Mouse (Mus musculus): ENCODE results near the gene Fam210b. TPM values are rescaled to one million over a fixed set of nuclear protein-coding genes. Genes with fewer than 3 reads are reported as not detected.
A peak's percentile ranks its signal among the peaks of the same experiment; 100 is the strongest.

The Fam210b gene
- polyA plus RNA-seq, 1 experiment from 2014 or later: 25.8 TPM

DNA sequence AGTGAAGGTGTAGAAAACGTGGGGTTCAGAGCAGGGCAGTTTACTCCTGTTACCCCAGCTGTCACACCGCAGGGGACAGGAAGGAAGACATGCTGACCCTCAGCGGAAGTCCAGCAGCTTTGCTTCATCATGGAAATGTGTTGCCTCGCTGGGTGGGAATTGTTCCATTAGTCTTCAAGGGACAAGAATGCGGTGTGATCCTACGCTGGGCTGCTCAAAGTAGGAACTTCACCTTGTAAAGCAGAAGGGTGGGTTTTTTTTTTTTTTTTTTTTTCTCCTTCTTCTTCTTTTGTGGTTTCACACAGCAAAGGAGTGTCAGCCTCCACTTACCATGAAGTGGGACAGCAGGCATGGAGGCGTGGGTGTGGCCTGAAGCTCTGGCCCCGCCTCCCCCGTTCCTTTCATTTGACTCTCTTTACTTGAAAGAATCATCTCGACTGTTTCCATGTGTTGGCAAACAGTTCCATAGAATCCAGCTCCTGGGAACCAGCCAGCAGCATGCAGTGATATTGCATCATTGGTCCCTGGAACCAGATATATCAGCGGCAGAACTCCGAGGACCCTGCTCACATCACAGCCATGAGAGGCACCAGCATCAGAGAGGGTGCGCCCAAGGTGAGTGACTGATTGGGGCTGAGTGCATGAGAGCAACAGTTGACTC lies 48.2 kb downstream of the Fam210b start, which contains the start of gene Cass4:
Gene Cass4, plus strand, starts transcription at position 404 of the 661 bp plus-strand sequence.
- Histone ChIP-seq H3K27ac (replicated peaks) (no peak within 1 kb of the TSS), H3K36me3 (replicated peaks) (no peaks in the 10 kb centered on the region), H3K4me3 (no peak within 1 kb of the TSS), H3K4me1 (peaks cover 15% of the 10 kb centered on the region), H3K9me3 (no peaks in the 10 kb centered on the region), H3K27me3 (replicated peaks; ENCODE audit: low read depth, poor library complexity, severe bottlenecking) (no peaks in the 10 kb centered on the region)
- WGBS: 41% methylated on average over 13 of the region's 13 CpGs
- DNase-seq (ENCODE audit: low spot score): no peak

DNA sequence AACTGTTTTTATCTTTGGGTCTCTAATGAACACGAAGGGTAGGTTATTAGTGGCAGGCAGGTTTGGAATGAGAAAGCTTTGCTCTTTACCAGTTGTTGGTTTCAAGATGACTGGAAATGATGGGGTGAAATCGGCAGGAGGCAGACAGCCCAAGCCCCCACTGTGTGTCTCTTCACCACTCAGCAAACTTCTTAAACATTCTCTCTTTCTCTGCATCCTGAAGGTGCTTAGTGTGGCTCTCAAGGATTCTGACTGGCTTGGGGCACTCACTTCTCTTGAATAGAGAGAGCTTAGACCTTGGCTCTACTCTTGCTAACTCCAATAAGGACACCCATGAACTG lies 48.7 kb downstream of the Fam210b start:
- Histone ChIP-seq H3K4me1 (peaks cover 15% of the 10 kb centered on the region), H3K36me3 (replicated peaks) (no peaks in the 10 kb centered on the region), H3K27me3 (replicated peaks; ENCODE audit: low read depth, poor library complexity, severe bottlenecking) (no peaks in the 10 kb centered on the region), H3K4me3 (no peak overlapping the region), H3K27ac (replicated peaks) (no peak overlapping the region), H3K9me3 (no peaks in the 10 kb centered on the region)
- DNase-seq (ENCODE audit: low spot score): no peak
- 78% methylated on average over 2 of the region's 2 CpGs for WGBS

DNA sequence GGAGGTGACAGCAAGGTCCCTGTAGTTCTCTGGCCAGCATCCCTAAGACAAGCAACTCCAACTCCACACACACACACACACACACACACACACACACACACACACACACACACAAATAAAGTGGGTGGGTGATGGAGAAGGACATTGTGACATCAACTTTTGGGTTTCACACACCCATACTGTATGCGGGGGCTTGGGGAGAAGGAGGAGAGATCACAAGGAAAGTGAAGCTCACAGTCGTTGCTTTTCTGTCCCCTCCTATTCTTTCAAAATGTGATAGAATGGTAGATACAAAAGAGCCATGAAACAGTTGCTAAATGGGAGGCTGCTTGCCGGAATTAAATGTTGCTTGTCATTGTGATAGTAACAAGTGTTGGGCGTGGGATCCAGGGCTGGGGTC lies 49.3 kb downstream of the Fam210b start:
- Histone ChIP-seq H3K4me1 (peaks cover 22% of the 10 kb centered on the region), H3K36me3 (replicated peaks) (no peaks in the 10 kb centered on the region), H3K4me3 (no peak overlapping the region), H3K27me3 (replicated peaks; ENCODE audit: low read depth, poor library complexity, severe bottlenecking) (no peaks in the 10 kb centered on the region), H3K27ac (replicated peaks) (no peak overlapping the region), H3K9me3 (no peaks in the 10 kb centered on the region)
- no peak for DNase-seq (ENCODE audit: low spot score)
- 79% methylated on average over 4 of the region's 4 CpGs for WGBS

DNA sequence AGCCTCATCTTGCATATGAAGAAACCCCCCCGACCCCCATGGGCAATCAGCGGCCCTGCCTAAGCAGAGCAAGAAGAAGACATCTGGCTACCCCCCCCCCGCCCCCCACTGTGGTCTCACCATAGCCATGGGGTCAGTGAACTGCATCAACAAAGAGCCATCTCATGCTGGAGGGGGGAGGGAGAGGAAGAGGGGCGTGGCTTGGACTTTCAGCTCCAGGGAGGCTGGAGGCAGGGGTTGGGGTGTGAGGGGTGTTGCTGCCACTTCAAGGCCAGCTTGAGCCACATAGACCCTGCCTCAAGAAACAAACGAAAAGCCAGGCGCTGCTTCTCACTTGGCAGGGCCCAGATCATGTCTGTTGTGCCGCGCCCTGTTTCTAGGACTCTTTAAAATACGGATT lies 50.6 kb downstream of the Fam210b start:
- WGBS: 36% methylated on average over 9 of the region's 9 CpGs
- Histone ChIP-seq H3K27ac (replicated peaks) (no peak overlapping the region), H3K9me3 (no peaks in the 10 kb centered on the region), H3K36me3 (replicated peaks) (no peaks in the 10 kb centered on the region), H3K27me3 (replicated peaks; ENCODE audit: low read depth, poor library complexity, severe bottlenecking) (no peaks in the 10 kb centered on the region), H3K4me3 (no peak overlapping the region), H3K4me1 (peaks cover 29% of the 10 kb centered on the region)
- no peak for DNase-seq (ENCODE audit: low spot score)

DNA sequence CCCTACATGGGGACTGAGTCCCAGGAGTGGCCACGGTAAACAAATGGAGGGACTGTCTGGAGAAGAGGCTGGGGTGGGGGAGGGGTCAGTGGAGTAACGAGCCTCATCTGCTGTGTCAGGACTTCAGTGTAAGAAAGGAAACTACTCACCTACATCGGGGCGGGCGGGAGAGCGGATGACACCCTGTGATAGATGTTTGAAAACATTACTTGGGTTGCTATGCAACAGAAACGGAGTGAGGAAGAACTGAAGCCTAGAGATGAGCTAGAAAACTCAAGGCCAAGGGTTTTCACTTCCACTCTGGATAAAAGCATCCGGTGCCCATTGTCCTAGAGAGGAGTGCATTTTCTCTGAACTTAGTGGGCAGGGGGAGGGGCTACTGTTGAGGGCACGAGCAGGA lies 54.5 kb downstream of the Fam210b start:
- H3K27me3 ChIP-seq (replicated peaks; ENCODE audit: low read depth, poor library complexity, severe bottlenecking): no peaks in the 10 kb centered on the region
- DNase-seq (ENCODE audit: low spot score): no peak
- 49% methylated on average over 9 of the region's 9 CpGs for WGBS
- no peaks in the 10 kb centered on the region for H3K9me3 ChIP-seq
- H3K36me3 ChIP-seq (replicated peaks): no peaks in the 10 kb centered on the region
- H3K4me1 ChIP-seq: peaks cover 29% of the 10 kb centered on the region
- no peak overlapping the region for H3K4me3 ChIP-seq
- H3K27ac ChIP-seq (replicated peaks): 0 out of 2 replicates have a peak overlapping the region, but pooled peaks have one; percentile 30

DNA sequence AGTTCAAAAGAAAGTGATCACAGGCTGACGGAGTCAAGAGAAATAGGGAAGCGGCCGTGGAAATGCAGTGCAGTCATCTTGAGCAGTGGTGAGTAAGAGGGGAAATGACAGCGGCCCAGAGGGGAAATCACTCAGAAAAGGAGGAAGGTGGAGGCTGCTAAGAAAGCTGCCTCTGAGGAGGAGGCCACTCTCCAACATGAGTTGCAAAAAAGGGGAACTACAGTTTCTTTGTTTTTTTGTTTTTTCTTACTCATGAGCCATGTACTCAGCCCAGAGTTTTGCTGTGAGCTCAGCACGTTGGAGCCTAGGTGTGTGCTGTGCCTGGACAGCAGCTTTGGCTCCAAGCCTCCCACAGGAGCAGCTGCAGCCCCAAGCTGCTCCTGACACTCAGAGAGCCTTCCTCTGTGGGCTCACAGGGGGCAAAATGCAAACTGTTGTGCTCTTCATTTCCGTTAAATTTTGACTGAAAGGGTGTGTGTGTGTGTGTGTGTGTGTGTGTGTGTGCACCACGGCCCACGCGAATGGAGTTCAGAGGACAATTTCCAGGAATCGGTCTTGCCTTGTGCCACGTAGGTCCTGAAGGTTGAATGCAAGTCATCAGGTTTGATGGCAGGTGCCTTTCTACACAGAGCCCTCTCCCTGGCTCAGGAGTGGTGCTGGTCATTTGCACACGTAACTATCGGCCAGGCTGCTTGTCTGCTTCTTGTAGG lies 55.9 kb downstream of the Fam210b start:
- Histone ChIP-seq H3K4me3 (no peak overlapping the region), H3K9me3 (no peaks in the 10 kb centered on the region), H3K27ac (replicated peaks) (no peak overlapping the region), H3K4me1 (peaks cover 19% of the 10 kb centered on the region), H3K36me3 (replicated peaks) (no peaks in the 10 kb centered on the region), H3K27me3 (replicated peaks; ENCODE audit: low read depth, poor library complexity, severe bottlenecking) (no peaks in the 10 kb centered on the region)
- DNase-seq (ENCODE audit: low spot score): no peak
- WGBS: 67% methylated on average over 13 of the region's 13 CpGs

DNA sequence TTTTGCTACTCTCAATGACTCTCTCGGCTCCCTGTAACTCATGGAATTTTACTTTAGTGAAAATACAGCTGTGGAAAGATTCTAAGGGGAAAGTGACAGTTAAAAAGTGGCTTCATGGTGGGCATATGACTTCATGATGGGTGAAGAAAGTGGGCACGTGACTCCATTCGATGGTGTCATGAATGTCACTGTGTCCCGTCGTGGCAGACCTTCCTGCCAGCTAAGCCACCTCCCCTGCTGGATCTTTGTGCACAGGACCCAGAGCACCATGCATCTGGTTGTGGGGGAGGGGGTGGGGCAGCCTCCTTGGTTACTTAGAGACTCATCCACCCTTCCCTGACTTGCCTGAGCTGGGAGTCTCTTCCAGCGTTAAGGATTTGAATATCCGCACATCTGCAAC lies 58.9 kb downstream of the Fam210b start:
- H3K36me3 ChIP-seq (replicated peaks): no peaks in the 10 kb centered on the region
- H3K4me3 ChIP-seq: no peak overlapping the region
- peaks cover 15% of the 10 kb centered on the region for H3K4me1 ChIP-seq
- H3K27ac ChIP-seq (replicated peaks): no peak overlapping the region
- DNase-seq (ENCODE audit: low spot score): no peak
- H3K27me3 ChIP-seq (replicated peaks; ENCODE audit: low read depth, poor library complexity, severe bottlenecking): no peaks in the 10 kb centered on the region
- H3K9me3 ChIP-seq: no peaks in the 10 kb centered on the region
- 66% methylated on average over 7 of the region's 7 CpGs for WGBS

DNA sequence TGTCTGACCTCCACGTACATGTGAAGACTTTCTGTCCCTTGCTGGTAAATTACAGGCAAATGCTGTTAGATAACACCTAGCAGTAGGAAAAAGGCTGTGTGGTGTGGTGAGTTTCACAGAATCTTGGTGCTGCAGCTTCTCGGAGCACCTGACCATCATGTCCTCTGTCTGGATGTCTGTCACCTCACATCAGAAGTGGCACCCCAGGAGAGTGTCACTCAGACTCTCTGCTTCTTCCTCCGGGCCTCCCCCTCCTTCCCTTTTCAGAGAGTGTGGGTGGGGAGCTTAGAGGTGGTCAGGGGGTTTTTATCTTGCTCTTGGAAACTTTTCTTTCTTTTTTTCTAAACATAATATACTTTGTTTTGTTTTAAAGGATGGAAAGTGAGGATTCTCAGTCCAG lies 59.6 kb downstream of the Fam210b start:
- DNase-seq (ENCODE audit: low spot score): no peak
- 75% methylated on average over 3 of the region's 3 CpGs for WGBS
- H3K27ac ChIP-seq (replicated peaks): no peak overlapping the region

More for the DNA sequence above, 59.6 kb downstream of the Fam210b start:
- H3K9me3 ChIP-seq: no peaks in the 10 kb centered on the region
- H3K4me3 ChIP-seq: no peak overlapping the region
- peaks cover 7% of the 10 kb centered on the region for H3K4me1 ChIP-seq
- H3K36me3 ChIP-seq (replicated peaks): no peaks in the 10 kb centered on the region
- H3K27me3 ChIP-seq (replicated peaks; ENCODE audit: low read depth, poor library complexity, severe bottlenecking): no peaks in the 10 kb centered on the region

Other genes with a start within 250 kb of the Fam210b start
- gene Mc3r, start 97.1 kb upstream of the Fam210b start, polyA plus RNA-seq (2016; fragmentation: Nextera tagmentation; extraction: Ambion mirVana): not detected in 2 replicates
- 220 and 229 TPM in 2 replicates for gene Aurka, start 25.0 kb downstream of the Fam210b start, polyA plus RNA-seq (2016; fragmentation: Nextera tagmentation; extraction: Ambion mirVana)
- gene Cstf1, start 25.1 kb downstream of the Fam210b start, polyA plus RNA-seq (2016; fragmentation: Nextera tagmentation; extraction: Ambion mirVana): 57.9 and 59.1 TPM in 2 replicates
- 0.14 and 0.21 TPM in 2 replicates for gene Cass4, start 48.2 kb downstream of the Fam210b start, polyA plus RNA-seq (2016; fragmentation: Nextera tagmentation; extraction: Ambion mirVana)
- 78.7 and 80.1 TPM in 2 replicates for gene Rtf2, start 95.0 kb downstream of the Fam210b start, polyA plus RNA-seq (2016; fragmentation: Nextera tagmentation; extraction: Ambion mirVana)
- gene Gcnt7, start 113.0 kb downstream of the Fam210b start, polyA plus RNA-seq (2016; fragmentation: Nextera tagmentation; extraction: Ambion mirVana): 1.6 and 2.2 TPM in 2 replicates
- gene Fam209, start 127.0 kb downstream of the Fam210b start, polyA plus RNA-seq (2016; fragmentation: Nextera tagmentation; extraction: Ambion mirVana): 0.30 and 0.38 TPM in 2 replicates
- 13.7 and 15.4 TPM in 2 replicates for gene Tfap2c, start 204.0 kb downstream of the Fam210b start, polyA plus RNA-seq (2016; fragmentation: Nextera tagmentation; extraction: Ambion mirVana)